Mouse (Mus musculus) ES-Bruce4 (cell line): Measurements from ENCODE around the gene Cdt1. TPM values are rescaled to one million over a fixed set of nuclear protein-coding genes. Genes with fewer than 3 reads are reported as not detected.

Experiments used
- H3K27ac ChIP-seq: 2 replicates; pipeline ENCODE4 v1.5.1; 2012; ENCODE audit warnings: low read length, inconsistent platforms; ENCODE audit not compliant: insufficient read depth
- H3K27me3 ChIP-seq: 2 replicates; pipeline ENCODE4 v1.6.1; 2012; ENCODE audit warnings: mild to moderate bottlenecking, low read length, inconsistent platforms; ENCODE audit not compliant: control insufficient read depth, poor library complexity, insufficient read depth, severe bottlenecking
- H3K36me3 ChIP-seq: 2 replicates; pipeline ENCODE4 v1.6.1; 2012; ENCODE audit warnings: inconsistent platforms, mild to moderate bottlenecking, low read length, moderate library complexity; ENCODE audit not compliant: control insufficient read depth, poor library complexity, insufficient read depth, severe bottlenecking
- H3K4me1 ChIP-seq: one replicate; pipeline ENCODE4 v1.8.1; 2011; ENCODE audit warnings: low read length; ENCODE audit not compliant: control insufficient read depth, insufficient read depth
- H3K4me3 ChIP-seq: 2 replicates; pipeline ENCODE4 v1.5.1; 2011; ENCODE audit warnings: low read depth, mild to moderate bottlenecking, low read length
- H3K9ac ChIP-seq: 2 replicates; pipeline ENCODE4 v1.6.1; 2012; ENCODE audit warnings: low read depth, mild to moderate bottlenecking, inconsistent platforms; ENCODE audit not compliant: poor library complexity, severe bottlenecking
- H3K9me3 ChIP-seq: replicated peaks from 2 replicates; pipeline ENCODE4 v1.6.1; 2012; ENCODE audit warnings: mild to moderate bottlenecking, low read length, inconsistent platforms; ENCODE audit not compliant: control insufficient read depth, poor library complexity, insufficient read depth, severe bottlenecking
- CTCF ChIP-seq: IDR thresholded peaks from one replicate; pipeline ENCODE4 v1.8.1; 2011; ENCODE audit warnings: low read depth, low read length
- EP300 ChIP-seq: IDR thresholded peaks from 2 replicates; pipeline ENCODE4 v1.6.1; 2011; ENCODE audit warnings: low read depth, low read length; ENCODE audit not compliant: insufficient read depth
- POLR2A ChIP-seq: IDR thresholded peaks from one replicate; pipeline ENCODE4 v1.8.1; 2011; ENCODE audit warnings: low read length; ENCODE audit not compliant: insufficient read depth
- polyA plus RNA-seq: library from polyadenylated mRNA; stranded (reverse); fragments of >200 nt; gene quantifications from 2 replicates; pipeline ENCODE4 v1.2.4, GENCODE M21; 2011; ENCODE audit warnings: low read depth; ENCODE audit not compliant: missing spikeins, insufficient read depth, insufficient read length

The Cdt1 gene
- polyA plus RNA-seq: 63.7 and 68.6 TPM in 2 replicates

DNA sequence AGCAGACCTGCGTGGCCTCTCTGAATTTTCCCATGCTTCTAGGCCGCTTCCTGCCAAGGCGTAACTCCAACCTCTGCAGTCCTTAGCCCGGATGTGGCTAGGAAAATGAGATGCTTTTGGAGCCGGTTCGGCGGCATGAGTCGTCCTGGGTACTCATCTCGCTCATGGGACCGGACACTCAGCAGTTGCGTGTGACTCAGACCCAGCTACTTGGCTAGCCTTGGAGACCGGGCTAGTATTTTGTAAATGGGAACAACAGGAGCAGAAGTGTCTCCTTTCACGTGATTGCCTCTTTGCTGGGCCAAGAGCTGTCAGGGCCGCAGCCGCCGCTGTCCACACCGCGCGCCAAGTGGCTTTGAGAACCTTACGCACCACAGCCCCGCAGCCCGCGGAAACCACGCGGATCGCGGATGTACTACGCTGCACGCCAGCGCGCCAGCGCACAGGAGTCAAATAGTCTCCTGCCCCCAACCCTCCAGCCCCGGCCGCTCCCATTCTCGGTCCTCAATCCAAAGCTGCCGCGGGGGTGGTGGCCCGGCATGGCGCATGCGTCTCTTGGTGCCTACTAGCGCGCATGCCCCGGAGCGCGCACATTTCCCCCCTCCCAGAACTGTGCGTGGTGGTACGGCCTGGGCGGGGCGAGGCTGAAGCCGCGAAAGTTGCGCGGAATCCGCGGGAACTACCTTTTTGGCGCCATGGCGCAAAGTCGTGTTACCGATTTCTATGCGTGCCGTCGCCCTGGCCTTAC is at the start of gene Cdt1:
TSS of gene Cdt1 (plus strand) at position 655 of the 748 bp plus-strand sequence.
- TF ChIP-seq POLR2A (peak; percentile 42), EP300 (0 out of 2 replicates have a peak, but pooled peaks have one; percentile 51), CTCF (no peak)
- Histone ChIP-seq H3K4me3 (peak within 1 kb of the TSS; percentile 85), H3K9me3 (no peaks in the 10 kb centered on the region), H3K9ac (peak within 1 kb of the TSS; percentile 98), H3K4me1 (peaks cover 6% of the 10 kb centered on the region), H3K36me3 (peaks cover 38% of the 10 kb centered on the region), H3K27me3 (no peaks in the 10 kb centered on the region), H3K27ac (peak within 1 kb of the TSS; percentile 86)

DNA sequence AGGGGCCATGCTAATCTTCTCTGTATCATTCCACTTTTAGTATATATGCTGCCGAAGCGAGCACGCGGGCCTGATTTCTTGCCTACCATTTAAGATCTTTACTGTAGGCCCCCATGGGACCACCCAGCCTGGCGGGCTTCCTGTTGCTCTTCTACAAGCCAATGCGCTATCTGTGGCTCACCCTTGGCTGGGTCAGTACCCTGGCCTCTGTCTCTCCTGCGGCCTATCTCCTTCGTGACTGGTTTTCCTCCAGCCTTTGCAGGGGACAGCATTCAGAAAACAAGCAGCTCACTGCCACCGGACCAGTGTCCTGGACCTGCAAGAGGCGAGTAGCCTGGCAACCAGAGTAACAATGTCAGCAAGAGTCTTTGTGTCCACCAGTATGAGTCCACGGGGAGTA is 47.2 kb upstream of the Cdt1 start:
- H3K27me3 ChIP-seq: no peaks in the 10 kb centered on the region
- no peak overlapping the region; the same call in 1 of the 2 replicates for H3K9ac ChIP-seq
- no peak overlapping the region for H3K4me3 ChIP-seq
- H3K36me3 ChIP-seq: no peaks in the 10 kb centered on the region
- no peak for TF ChIP-seq EP300
- H3K27ac ChIP-seq: peak overlapping the region; percentile 22
- peaks cover 23% of the 10 kb centered on the region for H3K4me1 ChIP-seq
- no peaks in the 10 kb centered on the region for H3K9me3 ChIP-seq

DNA sequence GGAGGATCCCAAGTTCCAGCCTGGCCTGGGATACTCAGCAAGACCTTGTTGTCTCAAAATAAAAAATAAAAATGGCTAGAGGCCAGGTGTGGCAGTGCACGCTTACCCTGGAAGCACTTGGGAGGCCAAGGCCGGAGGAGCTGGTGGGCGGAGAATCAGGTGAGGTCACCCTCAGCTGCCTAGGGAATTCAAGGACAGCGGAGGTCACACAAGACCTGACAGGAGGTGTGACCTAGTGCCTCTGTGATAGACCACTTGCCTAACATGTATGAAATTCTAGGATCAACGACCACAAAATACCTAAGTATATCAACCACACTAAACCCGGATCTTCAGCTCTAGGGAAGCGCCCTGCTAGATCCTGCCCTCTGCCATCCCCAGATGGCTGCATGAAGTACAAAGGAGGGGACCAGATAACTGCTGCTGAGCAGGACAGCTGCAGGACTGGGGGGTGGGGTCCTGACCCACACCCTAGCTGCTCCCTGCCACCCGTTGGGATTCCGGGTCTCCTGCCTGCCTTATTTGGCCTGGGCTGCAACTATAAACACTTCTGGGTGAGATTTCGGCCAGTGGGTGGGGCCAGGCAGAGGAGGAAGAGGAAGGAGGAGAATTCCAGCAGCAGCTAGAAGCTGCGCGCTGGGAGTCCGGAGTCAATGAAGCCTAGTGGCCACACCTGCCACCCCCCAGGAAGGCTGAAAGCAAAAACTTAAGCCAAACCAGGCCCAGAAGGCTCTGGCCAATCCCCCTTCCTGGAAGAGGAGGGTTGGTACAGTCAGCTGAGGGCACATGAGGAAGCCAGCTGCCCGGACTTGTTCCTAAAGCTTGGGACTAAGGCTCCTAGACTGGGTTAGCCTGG is 44.8 kb upstream of the Cdt1 start:
- H3K27ac ChIP-seq: peak overlapping the region; percentile 97
- no peak for TF ChIP-seq CTCF
- peak; percentile 92 for TF ChIP-seq EP300
- no peaks in the 10 kb centered on the region for H3K27me3 ChIP-seq
- no peaks in the 10 kb centered on the region for H3K9me3 ChIP-seq
- H3K4me3 ChIP-seq: peak overlapping the region; percentile 34
- H3K36me3 ChIP-seq: no peaks in the 10 kb centered on the region
- peaks cover 32% of the 10 kb centered on the region for H3K4me1 ChIP-seq
- peak overlapping the region; percentile 71 for H3K9ac ChIP-seq

DNA sequence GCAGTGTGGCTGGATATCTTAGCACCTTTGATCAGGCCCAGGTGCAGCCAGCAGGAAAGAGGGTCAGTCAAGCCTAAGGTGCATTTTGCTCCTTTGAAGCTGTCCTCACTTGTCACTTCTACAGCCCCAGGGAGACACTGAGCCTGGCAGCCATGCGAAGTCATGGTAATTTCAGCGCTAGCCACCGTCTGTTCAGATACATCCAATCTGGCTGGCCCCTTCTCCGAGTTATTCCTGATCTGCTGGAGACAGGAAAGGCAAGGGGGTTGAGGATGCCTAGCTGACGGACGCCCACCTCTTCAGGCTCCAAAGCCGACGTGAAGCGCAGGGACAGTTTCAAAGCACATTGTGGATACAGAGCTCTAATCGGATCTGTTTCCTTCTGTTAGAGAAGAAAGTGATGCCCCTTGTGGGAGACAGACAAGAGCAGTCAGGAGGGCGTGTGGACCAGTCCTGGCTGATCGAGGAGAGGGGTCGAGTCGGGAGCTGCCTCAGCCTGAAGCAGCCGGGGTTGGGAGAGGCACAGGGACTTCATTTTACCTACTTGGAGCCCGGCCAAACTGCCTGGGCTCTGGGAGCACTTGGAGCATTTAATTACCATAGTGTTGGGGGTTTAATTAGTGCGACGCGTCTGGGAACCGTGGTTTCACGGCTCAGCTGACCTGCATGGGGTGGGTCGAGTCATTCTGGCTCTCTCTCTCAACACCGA is 44.0 kb upstream of the Cdt1 start:
- peak overlapping the region; percentile 97 for H3K27ac ChIP-seq
- no peaks in the 10 kb centered on the region for H3K36me3 ChIP-seq
- peak overlapping the region; percentile 71 for H3K9ac ChIP-seq
- peak overlapping the region; percentile 22 for H3K4me3 ChIP-seq
- no peaks in the 10 kb centered on the region for H3K27me3 ChIP-seq
- no peaks in the 10 kb centered on the region for H3K9me3 ChIP-seq
- peaks cover 29% of the 10 kb centered on the region for H3K4me1 ChIP-seq
- TF ChIP-seq EP300: 0 out of 2 replicates have a peak, but pooled peaks have one; percentile 15
- TF ChIP-seq POLR2A: no peak
- no peak for TF ChIP-seq CTCF

DNA sequence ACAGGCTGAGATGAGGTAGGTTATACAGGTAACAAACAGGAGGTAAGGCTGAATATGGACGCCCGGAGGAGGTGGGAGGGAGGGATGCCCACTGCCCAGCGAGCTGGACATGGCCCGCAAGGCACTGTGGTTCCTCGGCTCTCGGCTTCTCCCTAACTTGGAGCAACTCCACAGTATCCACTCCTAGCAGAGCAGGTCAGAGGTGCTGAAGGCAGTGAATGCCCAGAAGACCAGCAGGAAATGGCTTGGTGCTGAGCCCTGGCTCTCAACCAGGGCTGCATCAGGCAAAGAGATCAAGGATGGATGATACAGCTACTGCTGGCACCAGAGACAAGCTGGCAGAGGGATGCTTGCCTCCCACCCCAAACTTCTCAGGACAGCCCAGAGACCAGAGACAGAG is 43.3 kb upstream of the Cdt1 start:
- Histone ChIP-seq H3K9me3 (no peaks in the 10 kb centered on the region), H3K4me1 (peaks cover 27% of the 10 kb centered on the region), H3K27me3 (no peaks in the 10 kb centered on the region), H3K9ac (peak overlapping the region; percentile 71), H3K27ac (peak overlapping the region; percentile 97), H3K36me3 (no peaks in the 10 kb centered on the region), H3K4me3 (peak overlapping the region; percentile 22; the same call in 1 of the 2 replicates)
- TF ChIP-seq POLR2A (no peak), EP300 (no peak)
